Mouse (Mus musculus): ENCODE data around the gene Atg9a.

DNA sequence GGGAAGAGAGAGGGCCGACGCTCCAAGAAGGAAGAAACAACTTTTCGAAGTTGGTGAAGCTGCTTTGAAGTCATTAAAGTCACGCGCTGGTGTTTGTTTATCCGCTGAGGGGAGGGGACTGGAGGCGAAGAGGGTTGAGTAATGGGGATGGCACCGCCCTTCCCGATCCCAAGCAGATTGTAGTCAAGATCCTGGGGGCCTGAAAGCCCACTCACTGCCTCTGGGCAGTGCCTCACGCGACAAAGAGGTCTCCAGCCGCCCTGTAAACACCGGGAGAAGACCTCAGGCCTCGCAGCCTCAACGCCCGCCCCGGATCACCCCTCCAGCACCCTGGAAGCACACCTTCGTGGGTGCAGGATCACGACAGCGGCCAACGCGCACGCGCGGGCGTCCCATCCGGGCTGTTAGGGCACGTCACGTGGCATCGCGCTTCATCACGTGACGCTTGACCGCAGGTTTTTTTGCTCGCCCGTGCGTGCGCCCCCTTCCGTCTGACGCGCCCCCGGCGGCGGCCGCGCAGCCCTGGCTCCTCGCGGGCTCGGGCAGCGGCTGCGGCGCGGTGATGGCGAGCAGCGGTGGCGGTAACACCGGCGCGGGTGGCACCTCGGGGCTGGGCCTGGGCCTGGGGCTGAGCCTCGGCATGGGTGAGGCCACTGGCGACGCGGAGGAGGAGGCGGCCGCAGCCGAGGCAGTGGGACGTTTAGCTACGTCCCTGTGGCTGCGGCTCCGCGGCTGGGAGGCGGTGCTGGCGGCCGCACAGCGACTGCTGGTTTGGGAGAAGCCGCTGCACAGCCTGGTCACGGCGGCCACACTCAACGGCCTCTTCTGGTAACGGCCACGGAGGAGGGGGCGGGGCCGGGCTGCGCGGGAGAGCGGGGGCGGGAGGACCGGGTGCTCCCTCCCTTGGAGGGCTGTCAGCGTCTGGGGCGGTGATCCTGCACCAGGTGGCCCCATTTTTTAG is 49.4 kb downstream of the Atg9a start, which contains the start of the genes Cnppd1 and Retreg2:
- TF ChIP-seq CTCF (IDR thresholded peaks at IDR 0.05; ENCODE audit: low read depth, low read length): peak; percentile 63
- peak; percentile 77; the same call in 1 of the 2 replicates for TF ChIP-seq POLR2A (IDR thresholded peaks at IDR 0.05; ENCODE audit: extremely low read depth, insufficient read depth, low read length)
